In the genomic region with DNA sequence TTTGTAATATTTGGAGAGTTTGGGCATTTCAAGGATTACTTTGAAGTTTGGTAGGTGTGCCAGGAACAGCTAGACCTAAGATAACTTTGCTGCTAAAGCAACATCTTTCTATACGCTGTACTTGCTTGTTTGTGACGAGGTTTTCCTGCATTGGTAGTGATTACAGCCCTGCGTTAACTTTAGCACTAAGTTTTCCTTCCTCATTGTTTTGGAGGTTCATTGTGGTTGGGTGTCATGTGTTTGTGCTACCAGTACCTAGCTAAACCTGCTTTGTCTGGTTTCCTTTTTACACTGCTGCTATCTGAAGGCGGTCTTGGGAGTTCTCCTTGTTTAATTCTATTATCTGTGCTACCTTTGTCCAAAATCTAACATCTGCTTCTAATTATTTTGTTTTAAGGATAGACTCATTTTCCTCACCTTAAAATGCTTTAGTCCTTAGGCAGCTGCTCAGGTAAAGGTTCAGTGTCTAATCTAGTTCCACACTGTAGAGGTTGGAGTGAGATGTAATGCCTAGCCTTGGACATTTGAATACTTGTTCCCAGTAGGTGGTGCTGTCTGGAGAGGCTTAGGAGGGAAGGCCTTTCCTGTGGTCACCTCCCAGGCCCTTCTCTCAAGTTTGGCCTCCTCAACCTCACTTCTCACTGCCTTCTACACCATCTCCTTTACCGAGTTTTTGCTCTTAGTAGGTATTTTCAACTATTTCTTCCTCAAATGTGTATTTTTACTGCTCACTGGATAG, we compare ENCODE assay signal across 16 mouse cellular contexts. TPM values are rescaled to one million over a fixed set of nuclear protein-coding genes. Genes with fewer than 3 reads are reported as not detected.
DNase-seq lines count a peak whose midpoint lies in the region; ATAC-seq and TF ChIP-seq lines count a peak whose summit lies in the region.
"Had no signal": no experiment of that assay in that cellular context is flagged by ENCODE, and none has a peak within 500 bp of the region (broad histone marks: within the 10 kb centered on the region; RNA-seq: fewer than 3 reads in every experiment).

No protein-coding gene starts in this region.

- H3K27ac ChIP-seq in gastrocnemius, adult 2 months, result no peak overlapping the region
- no peak overlapping the region for H3K27ac ChIP-seq in liver, adult 2 months (replicated peaks; ENCODE audit: insufficient read depth, low read depth, low read length)
- H3K27ac ChIP-seq in liver, embryonic 12.5 days, result no peak overlapping the region
- H3K27ac ChIP-seq: midbrain, embryonic 15.5 days; stomach, embryonic 15.5 days had no signal

- no peak for TF ChIP-seq POLR2A in liver, adult 2 months (IDR thresholded peaks at IDR 0.05; ENCODE audit: extremely low read depth, insufficient read depth, low read length)

- H3K9me3 ChIP-seq in liver, embryonic 12.5 days (replicated peaks), result no peaks in the 10 kb centered on the region
- H3K9me3 ChIP-seq: midbrain, embryonic 15.5 days; stomach, embryonic 15.5 days had no signal

- H3K27me3 ChIP-seq in liver, adult 2 months (ENCODE audit: control insufficient read depth, insufficient read depth, low read length), result no peaks in the 10 kb centered on the region
- no peaks in the 10 kb centered on the region for H3K27me3 ChIP-seq in liver, embryonic 12.5 days (replicated peaks)
- H3K27me3 ChIP-seq: midbrain, embryonic 15.5 days; stomach, embryonic 15.5 days had no signal

- H3K9ac ChIP-seq in liver, adult 2 months (ENCODE audit: low read depth, low read length), result no peak overlapping the region
- no peak overlapping the region for H3K9ac ChIP-seq in liver, embryonic 12.5 days
- H3K9ac ChIP-seq: midbrain, embryonic 15.5 days; stomach, embryonic 15.5 days had no signal

- no peak overlapping the region for H3K4me2 ChIP-seq in liver, embryonic 12.5 days
- H3K4me2 ChIP-seq: midbrain, embryonic 15.5 days; stomach, embryonic 15.5 days had no signal

- ATAC-seq in liver, embryonic 12.5 days, result no peak
- ATAC-seq in hematopoietic stem cell, adult 5-6 weeks (replicated peaks in 1 of 2; ENCODE audit: insufficient read depth in 1 of 2, low FRiP score in 2 of 2, low TSS enrichment in 1 of 2, low read depth in 1 of 2, poor library complexity in 2 of 2, severe bottlenecking in 2 of 2), result peak; percentile 40 to 74; a peak in 2 of 4 replicates
- ATAC-seq: inflammation-experienced regulatory T-cells, adult 6 months; midbrain, embryonic 15.5 days had no signal

- 92% methylated on average over 5 of the region's 5 CpGs for WGBS in liver, adult 2 months
- WGBS in liver, embryonic 12.5 days (ENCODE audit: insufficient replicate concordance), result 75% methylated on average over 5 of the region's 5 CpGs

- peaks cover 18% of the 10 kb centered on the region for H3K36me3 ChIP-seq in liver, adult 2 months (ENCODE audit: control insufficient read depth, insufficient read depth, low read length)
- H3K36me3 ChIP-seq in liver, embryonic 12.5 days, result peaks cover 48% of the 10 kb centered on the region

- intact Hi-C loops in gastrocnemius, adult 2 months (cut with DNase I), result no loop called here
- intact Hi-C loops in left cerebral cortex, postnatal 10 days (cut with DNase I), result no loop called here

- TF ChIP-seq CTCF in gastrocnemius, adult 2 months (IDR thresholded peaks at IDR 0.05), result peak; percentile 41
- TF ChIP-seq CTCF in liver, adult 2 months (IDR thresholded peaks at IDR 0.05; ENCODE audit: low read depth, low read length), result no peak

- H3K79me2 ChIP-seq in liver, adult 2 months (ENCODE audit: control insufficient read depth, insufficient read depth, low read length), result no peaks in the 10 kb centered on the region

- DNase-seq in gastrocnemius, adult 2 months, result no peak
- no peak for DNase-seq in gastrocnemius, postnatal 4 days (ENCODE audit: low spot score in 2 of 2)
- DNase-seq in liver, adult 2 months (ENCODE audit: extremely low read depth, low read depth, low spot score), result peak; percentile 9
- DNase-seq in A20 (ENCODE audit: low read depth, low spot score), result peak; percentile 13
- no peak for DNase-seq in urinary bladder, adult 2 months (ENCODE audit: low spot score)
- no peak for DNase-seq in left cerebral cortex, postnatal 10 days (ENCODE audit: extremely low spot score in 1 of 2, low spot score in 2 of 2)
- DNase-seq: cerebellum, adult 18-20 months; heart, postnatal 14 days; kidney, postnatal 25 days; lung, postnatal 10 days; thymus, postnatal 25 days had no signal

- H3K4me3 ChIP-seq in gastrocnemius, adult 2 months, result no peak overlapping the region
- no peak overlapping the region for H3K4me3 ChIP-seq in liver, adult 2 months (ENCODE audit: insufficient read depth, low read depth, low read length)
- H3K4me3 ChIP-seq in liver, embryonic 12.5 days, result no peak overlapping the region
- H3K4me3 ChIP-seq: midbrain, embryonic 15.5 days; stomach, embryonic 15.5 days had no signal

- H3K4me1 ChIP-seq in liver, adult 2 months (ENCODE audit: control insufficient read depth, insufficient read depth, low read length), result no peaks in the 10 kb centered on the region
- H3K4me1 ChIP-seq in liver, embryonic 12.5 days, result no peaks in the 10 kb centered on the region
- H3K4me1 ChIP-seq: midbrain, embryonic 15.5 days; stomach, embryonic 15.5 days had no signal

RNA-seq across cellular contexts. Expression of a gene that starts 42.2 kb away (rescaled TPM):
- 1 to 10 TPM; 3.5 to 4.2 TPM for total RNA-seq in gastrocnemius, adult 2 months (2021)
- total RNA-seq in gastrocnemius, postnatal 4 days (2021), result 10 to 100 TPM; 17.7 to 18.3 TPM
- total RNA-seq in liver, adult 2 months (2014; rRNA removed), result 5.2 TPM in 2 replicates
- polyA plus RNA-seq in liver, adult 2 months (2012; rRNA removed), result 1.2 and 1.6 TPM in 2 replicates
- polyA plus RNA-seq in liver, embryonic 12.5 days (2016; fragmentation: Nextera tagmentation; extraction: Ambion mirVana), result 13.2 TPM in 2 replicates
- 39.2 and 42.7 TPM in 2 replicates for total RNA-seq in hematopoietic stem cell, adult 5-6 weeks (2017)
- 12.0 and 13.6 TPM in 2 replicates for polyA plus RNA-seq in urinary bladder, adult 2 months (2012; rRNA removed)
- total RNA-seq in left cerebral cortex, postnatal 10 days (2021), result 10 to 100 TPM; 41.5 to 41.6 TPM

Comparison
In these comparisons a context has a peak if more than half of its experiments do, and no peak if none do; other contexts are left out.
1. DNase-seq: peak in liver, adult 2 months (single experiment) and A20 (single experiment); none in gastrocnemius, adult 2 months (single experiment), gastrocnemius, postnatal 4 days (0 of 2), urinary bladder, adult 2 months (single experiment) and left cerebral cortex, postnatal 10 days (0 of 2).